Mouse (Mus musculus) hindbrain, embryonic 15.5 days (tissue): Measurements from ENCODE around the gene Slc16a12. TPM values are rescaled to one million over a fixed set of nuclear protein-coding genes. Genes with fewer than 3 reads are reported as not detected.

Experiments
- ATAC-seq: fragments of 200-750 bp; cut with Nextera tagmentation; 2 replicates; pipeline ENCODE4 v1.8.0; 2017; ENCODE audit warnings: low read depth, moderate number of reproducible peaks, moderate TSS enrichment; ENCODE audit not compliant: low FRiP score
- H3K27ac ChIP-seq: fragments of 300-500 bp; sonication (generic); replicated peaks from 2 replicates; pipeline ENCODE4 v1.5.1; 2015; ENCODE audit warnings: mild to moderate bottlenecking, inconsistent platforms
- H3K27me3 ChIP-seq: fragments of 300-500 bp; sonication (generic); 2 replicates; pipeline ENCODE4 v1.6.1; 2015; ENCODE audit warnings: control low read depth, inconsistent platforms
- H3K36me3 ChIP-seq: fragments of 300-500 bp; sonication (generic); 2 replicates; pipeline ENCODE4 v1.6.1; 2015; ENCODE audit warnings: control low read depth, inconsistent platforms
- H3K4me1 ChIP-seq: fragments of 300-500 bp; sonication (generic); replicated peaks from 2 replicates; pipeline ENCODE4 v1.6.1; 2015; ENCODE audit warnings: control low read depth, inconsistent platforms
- H3K4me2 ChIP-seq: fragments of 300-500 bp; sonication (generic); 2 replicates; pipeline ENCODE4 v1.6.1; 2015; ENCODE audit warnings: moderate library complexity, mild to moderate bottlenecking, inconsistent platforms
- H3K4me3 ChIP-seq: fragments of 300-500 bp; sonication (generic); 2 replicates; pipeline ENCODE4 v1.5.1; 2015; ENCODE audit warnings: mild to moderate bottlenecking, inconsistent platforms
- H3K9ac ChIP-seq: fragments of 300-500 bp; sonication (generic); 2 replicates; pipeline ENCODE4 v1.6.1; 2015; ENCODE audit warnings: inconsistent platforms
- H3K9me3 ChIP-seq: fragments of 300-500 bp; sonication (generic); 2 replicates; pipeline ENCODE4 v1.6.1; 2016; ENCODE audit warnings: control low read depth, inconsistent platforms
- WGBS: fragments of 180-500 bp; shearing (Covaris S2); methylation state at CpG from one replicate; pipeline ENCODE4 v1.1.7; 2015; 5-methylcytosine and 5-hydroxymethylcytosine counted together
- microRNA-seq: library from miRNA; unstranded; fragments of <30 nt; microRNA quantifications from one replicate; pipeline ENCODE4, GENCODE M21; 2016
- polyA plus RNA-seq: library from polyadenylated mRNA; unstranded; fragments of >200 nt; fragmentation: Nextera tagmentation; extraction: Ambion mirVana; gene quantifications from 2 replicates; pipeline ENCODE4 v1.2.1, GENCODE M21; 2015

Slc16a12 gene
- polyA plus RNA-seq, 1 experiment from 2014 or later, result 2.7 TPM

GRCm38 (mm10) chr19:34623781-34624180 lies 123.3 kb downstream of the Slc16a12 start:
- WGBS, result 95% methylated on average over 6 of the region's 6 CpGs
- ATAC-seq, result no peak

GRCm38 (mm10) chr19:34620871-34621270 lies 126.2 kb downstream of the Slc16a12 start:
- H3K9me3 ChIP-seq, result no peaks in the 10 kb centered on the region
- no peak overlapping the region for H3K4me2 ChIP-seq
- H3K4me1 ChIP-seq, result no peaks in the 10 kb centered on the region
- no peak overlapping the region for H3K9ac ChIP-seq
- H3K27me3 ChIP-seq, result no peaks in the 10 kb centered on the region
- 91% methylated on average over 5 of the region's 5 CpGs for WGBS
- H3K36me3 ChIP-seq, result no peaks in the 10 kb centered on the region
- H3K4me3 ChIP-seq, result no peak overlapping the region
- H3K27ac ChIP-seq, result no peak overlapping the region
- ATAC-seq, result no peak

More at GRCm38 (mm10) chr19:34623781-34624180, 123.3 kb downstream of the Slc16a12 start:
- Histone ChIP-seq H3K27ac (no peak overlapping the region), H3K4me1 (no peaks in the 10 kb centered on the region), H3K27me3 (no peaks in the 10 kb centered on the region), H3K4me3 (no peak overlapping the region), H3K4me2 (no peak overlapping the region), H3K36me3 (no peaks in the 10 kb centered on the region), H3K9me3 (no peaks in the 10 kb centered on the region), H3K9ac (no peak overlapping the region)

Small RNA genes lying within 50 kb of the gene (microRNA-seq; reads per million reads assigned to microRNA genes)
- not detected for gene Gm27476

Other genes starting within 250 kb of the Slc16a12 start
- 22.1 and 22.9 TPM in 2 replicates for gene Lipa, start 219.8 kb downstream of the Slc16a12 start, polyA plus RNA-seq
- gene Ifit2, start 196.6 kb downstream of the Slc16a12 start, polyA plus RNA-seq, result 5.8 and 6.7 TPM in 2 replicates
- 1.1 and 3.2 TPM in 2 replicates for gene Ifit3, start 163.8 kb downstream of the Slc16a12 start, polyA plus RNA-seq
- gene Ifit1bl1, start 145.3 kb downstream of the Slc16a12 start, polyA plus RNA-seq, result 1.1 and 1.4 TPM in 2 replicates
- 0.34 and 1.1 TPM in 2 replicates for gene Ifit3b, start 139.3 kb downstream of the Slc16a12 start, polyA plus RNA-seq
- 0.34 and 0.38 TPM in 2 replicates for gene Ifit1bl2, start 106.5 kb downstream of the Slc16a12 start, polyA plus RNA-seq
- 0.31 and 0.93 TPM in 2 replicates for gene Ifit1, start 106.4 kb downstream of the Slc16a12 start, polyA plus RNA-seq
- gene Pank1, start 132.2 kb upstream of the Slc16a12 start, polyA plus RNA-seq, result 10.3 and 10.4 TPM in 2 replicates
- gene Kif20b, start 175.1 kb upstream of the Slc16a12 start, polyA plus RNA-seq, result 12.1 and 15.9 TPM in 2 replicates